Mouse (Mus musculus) spleen, adult 10 weeks (tissue): ENCODE data around the gene Scn4b. TPM values are rescaled to one million over a fixed set of nuclear protein-coding genes. Genes with fewer than 3 reads are reported as not detected.

Experiments used
- polyA plus RNA-seq: library from polyadenylated mRNA; stranded (reverse); fragments of 350-450 nt; fragmentation: Illumina TruSeq; extraction: RNeasy Lipid Tissue Mini Kit (QIAGEN cat#74804); gene quantifications from one replicate; pipeline ENCODE4 v1.2.3, GENCODE M21; 2015; ENCODE audit warnings: low replicate concordance; ENCODE audit not compliant: insufficient read depth

Scn4b gene
- 1.5 TPM for polyA plus RNA-seq

DNA sequence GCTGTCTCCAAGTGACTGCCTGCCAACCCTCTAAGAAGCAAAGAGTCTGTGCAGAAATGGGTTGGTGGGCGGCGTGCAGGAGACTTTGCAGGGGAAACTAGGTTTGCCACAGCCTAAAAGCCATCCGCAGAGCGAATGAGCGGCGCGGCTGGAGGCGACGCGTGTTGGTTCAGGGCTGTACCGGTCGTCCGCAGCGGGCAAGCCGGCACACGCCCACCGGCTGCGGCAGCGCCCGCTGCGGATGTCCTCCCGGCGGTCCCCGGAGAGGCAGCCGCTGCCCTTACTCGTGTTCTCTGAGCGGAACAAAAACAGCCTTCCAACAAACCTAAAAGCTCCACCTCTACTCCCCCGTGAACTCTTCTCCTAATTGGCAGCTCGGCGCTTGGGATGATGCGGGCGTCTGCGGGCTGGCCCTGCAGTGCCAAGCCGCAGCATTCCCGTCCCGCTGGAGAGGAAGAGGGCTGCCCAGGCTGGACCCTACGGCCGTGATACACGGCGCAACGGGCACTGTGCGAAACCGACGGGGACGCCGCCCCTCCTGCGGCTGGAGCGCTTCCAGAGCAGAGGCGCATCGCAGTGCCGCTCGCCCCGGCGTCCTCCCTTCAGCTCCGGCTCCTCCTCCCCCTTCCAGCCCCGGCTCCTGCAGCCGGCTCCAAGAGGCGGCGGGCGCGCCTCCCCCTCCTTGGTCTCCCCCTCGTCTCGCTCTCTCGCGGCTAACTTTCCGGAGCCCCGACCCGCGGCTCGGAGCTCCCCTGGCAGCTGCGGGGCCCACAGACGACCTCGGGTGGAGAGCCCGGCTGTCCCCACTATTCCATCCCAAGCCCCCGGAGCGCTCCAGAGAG lies at the start of gene Scn4b:
Scn4b (plus strand) TSS at position 205 of the 842 bp plus-strand sequence.

DNA sequence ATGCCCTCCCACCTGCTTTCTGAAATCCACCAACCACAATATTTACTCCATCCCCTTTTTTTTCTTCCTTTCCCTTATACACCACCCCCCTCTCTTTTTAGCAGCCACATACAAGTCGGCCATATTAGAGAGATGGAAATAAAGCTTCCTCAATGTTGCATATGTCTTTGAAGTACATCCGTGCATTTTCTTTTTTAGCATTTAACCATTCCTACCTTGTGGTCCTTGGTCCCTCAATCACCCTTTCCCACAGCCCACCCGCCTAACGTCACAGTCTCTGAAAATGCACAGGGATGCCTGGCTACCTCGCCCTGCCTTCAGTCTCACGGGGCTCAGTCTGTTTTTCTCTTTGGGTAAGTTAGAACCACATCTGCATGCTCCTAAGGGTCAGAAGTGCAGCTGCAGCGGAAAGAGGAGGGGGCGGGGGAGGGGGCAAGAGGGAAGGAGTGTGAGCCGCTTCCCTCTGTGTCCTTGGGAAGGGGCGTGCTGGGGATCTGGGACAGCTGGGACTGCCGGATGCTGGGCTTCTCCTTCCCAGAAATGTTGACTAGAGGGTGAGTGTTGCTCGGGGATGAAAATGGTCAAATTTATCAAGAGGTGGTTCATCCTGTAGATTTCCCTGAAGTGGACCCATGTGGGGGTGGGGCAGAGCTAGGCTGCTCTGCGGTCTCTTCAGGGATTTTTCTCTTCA lies 20.3 kb upstream of the Scn4b start, which contains the start of gene Scn2b:
Scn2b (plus strand) TSS at position 42 of the 691 bp plus-strand sequence.

DNA sequence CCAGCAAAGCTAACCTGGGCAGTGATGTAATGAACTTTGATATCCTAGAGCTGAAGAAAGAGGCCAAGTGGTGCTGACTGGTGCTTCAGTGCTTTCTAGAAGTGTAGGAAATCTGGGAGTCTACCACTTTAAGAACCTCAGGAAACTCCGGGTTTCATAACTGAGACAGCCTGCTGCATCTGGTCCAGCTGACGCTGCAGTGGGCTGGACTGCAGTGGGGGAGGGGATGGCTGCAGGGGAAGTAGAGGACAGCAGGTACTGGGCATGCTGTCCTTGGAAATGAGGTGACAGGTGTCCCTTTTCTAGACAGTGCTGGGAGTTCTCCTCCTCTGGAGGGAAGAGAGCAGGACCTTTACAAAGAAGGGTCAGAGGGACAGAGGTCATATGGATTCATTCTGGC lies 43.6 kb downstream of the Scn4b start, which contains the start of gene BC049352:
BC049352 (plus strand) TSS at position 238 of the 400 bp plus-strand sequence.

Other genes starting within 250 kb of the Scn4b start
- gene Atp5l, start 217.7 kb upstream of the Scn4b start, polyA plus RNA-seq, result 327 TPM
- 83.4 TPM for gene Ube4a, start 172.8 kb upstream of the Scn4b start, polyA plus RNA-seq
- 219 TPM for gene Cd3g, start 158.0 kb upstream of the Scn4b start, polyA plus RNA-seq
- 76.6 TPM for gene Cd3d, start 156.6 kb upstream of the Scn4b start, polyA plus RNA-seq
- gene Cd3e, start 128.8 kb upstream of the Scn4b start, polyA plus RNA-seq, result 96.4 TPM
- 1.2 TPM for gene Mpzl2, start 98.6 kb upstream of the Scn4b start, polyA plus RNA-seq
- 10.4 TPM for gene Mpzl3, start 83.2 kb upstream of the Scn4b start, polyA plus RNA-seq
- 34.5 TPM for gene Jaml, start 59.2 kb upstream of the Scn4b start, polyA plus RNA-seq
- 4.2 TPM for gene Scn2b, start 20.6 kb upstream of the Scn4b start, polyA plus RNA-seq
- 0.50 TPM for gene BC049352, start 43.6 kb downstream of the Scn4b start, polyA plus RNA-seq
- 0.72 TPM for gene Tmprss4, start 65.7 kb downstream of the Scn4b start, polyA plus RNA-seq
- gene Il10ra, start 130.8 kb downstream of the Scn4b start, polyA plus RNA-seq, result 130 TPM
- 0.66 TPM for gene Tmprss13, start 180.7 kb downstream of the Scn4b start, polyA plus RNA-seq
- 6.4 TPM for gene Fxyd6, start 231.8 kb downstream of the Scn4b start, polyA plus RNA-seq